8 mouse cellular contexts compared by ENCODE assay signal in genomic region chr13:100846891-100847579, GRCm38 (mm10). TPM values are rescaled to one million over a fixed set of nuclear protein-coding genes. Genes with fewer than 3 reads are reported as not detected.
DNase-seq lines count a peak whose midpoint lies in the region; ATAC-seq lines count a peak whose summit lies in the region.

No protein-coding gene starts in this region.

- DNase-seq in gastrocnemius, adult 18-20 months (ENCODE audit: low spot score), result peak; percentile 36
- no peak for DNase-seq in gastrocnemius, adult 8-10 months (ENCODE audit: low spot score in 2 of 2)
- DNase-seq in Muller cell, postnatal 12 days (ENCODE audit: inconsistent ontology term), result peak; percentile 78
- peak; percentile 49 for DNase-seq in forebrain, embryonic 14.5 days (ENCODE audit: low spot score)
- DNase-seq in left cerebral cortex, adult 8-10 months (ENCODE audit: low spot score in 2 of 2), result peak; percentile 21 to 60
- DNase-seq in right cerebral cortex, adult 18-20 months, result peak; percentile 78

- no peaks in the 10 kb centered on the region for H3K27me3 ChIP-seq in forebrain, embryonic 14.5 days (replicated peaks; ENCODE audit: control insufficient read depth, insufficient read depth, low read length)
- no peaks in the 10 kb centered on the region for H3K27me3 ChIP-seq in hindbrain, embryonic 15.5 days

- no peak overlapping the region for H3K9ac ChIP-seq in forebrain, embryonic 14.5 days (ENCODE audit: low read length)
- peak overlapping the region; percentile 7; the same call in 1 of the 2 replicates for H3K9ac ChIP-seq in hindbrain, embryonic 15.5 days

- no peaks in the 10 kb centered on the region for H3K36me3 ChIP-seq in forebrain, embryonic 14.5 days (ENCODE audit: control insufficient read depth, insufficient read depth, low read length)
- H3K36me3 ChIP-seq in hindbrain, embryonic 15.5 days, result no peaks in the 10 kb centered on the region

- 46% methylated on average over 21 of the region's 21 CpGs for WGBS in forebrain, embryonic 14.5 days
- 48% methylated on average over 21 of the region's 21 CpGs for WGBS in hindbrain, embryonic 15.5 days

- H3K9me3 ChIP-seq in forebrain, embryonic 14.5 days (replicated peaks; ENCODE audit: control insufficient read depth, low read length), result no peaks in the 10 kb centered on the region
- no peaks in the 10 kb centered on the region for H3K9me3 ChIP-seq in hindbrain, embryonic 15.5 days

- ATAC-seq in forebrain, embryonic 14.5 days, result peak; percentile 72; the same call in 1 of the 2 replicates
- ATAC-seq in hindbrain, embryonic 15.5 days (ENCODE audit: low FRiP score, low read depth), result peak; percentile 64; the same call in 1 of the 2 replicates
- no peak for ATAC-seq in monocyte, adult 5-6 weeks (replicated peaks; ENCODE audit: insufficient number of reproducible peaks, low FRiP score, low TSS enrichment, poor library complexity, severe bottlenecking)

- H3K4me3 ChIP-seq in forebrain, embryonic 14.5 days (ENCODE audit: low read depth, low read length), result no peak overlapping the region
- H3K4me3 ChIP-seq in hindbrain, embryonic 15.5 days, result 0 out of 2 replicates have a peak overlapping the region, but pooled peaks have one; percentile 3

- H3K27ac ChIP-seq in forebrain, embryonic 14.5 days (ENCODE audit: low read depth, low read length), result no peak overlapping the region
- H3K27ac ChIP-seq in hindbrain, embryonic 15.5 days (replicated peaks), result no peak overlapping the region

- peak overlapping the region; percentile 18; the same call in 1 of the 2 replicates for H3K4me2 ChIP-seq in forebrain, embryonic 14.5 days (ENCODE audit: low read length)
- H3K4me2 ChIP-seq in hindbrain, embryonic 15.5 days, result peak overlapping the region; percentile 47

- no peaks in the 10 kb centered on the region for H3K4me1 ChIP-seq in forebrain, embryonic 14.5 days (ENCODE audit: control insufficient read depth, insufficient read depth, low read length)
- H3K4me1 ChIP-seq in hindbrain, embryonic 15.5 days (replicated peaks), result peaks cover 4% of the 10 kb centered on the region; the same call in 1 of the 2 replicates

RNA-seq across cellular contexts. Expression of gene Slc30a5, which starts 13.8 kb away (rescaled TPM):
- 10 to 100 TPM in 1 of 2 experiments, 1 to 10 TPM in 1; 9.4 to 10.7 TPM for total RNA-seq in gastrocnemius, adult 18-20 months (2021)
- 10 to 100 TPM in 1 of 4 experiments, 1 to 10 TPM in 3; 7.4 to 10.3 (median 8.9) TPM for total RNA-seq in gastrocnemius, adult 8-10 months (2022)
- 35.8 and 39.4 TPM in 2 replicates for polyA plus RNA-seq in forebrain, embryonic 14.5 days (2014; fragmentation: Nextera tagmentation; extraction: Ambion mirVana)
- 33.8 and 35.6 TPM in 2 replicates for polyA plus RNA-seq in hindbrain, embryonic 15.5 days (2015; fragmentation: Nextera tagmentation; extraction: Ambion mirVana)
- total RNA-seq in left cerebral cortex, adult 8-10 months (2022), result 10 to 100 TPM; 38.9 to 45.2 (median 41.4) TPM
- total RNA-seq in monocyte, adult 5-6 weeks (2017), result 64.2 to 92.8 TPM (median 72.0 TPM) in 3 replicates

Comparison
In these comparisons a context has a peak if more than half of its experiments do, and no peak if none do; other contexts are left out.
1. DNase-seq: peak in gastrocnemius, adult 18-20 months (single experiment), Muller cell, postnatal 12 days (single experiment), forebrain, embryonic 14.5 days (single experiment), left cerebral cortex, adult 8-10 months (2 of 2) and right cerebral cortex, adult 18-20 months (single experiment); none in gastrocnemius, adult 8-10 months (0 of 2).